Mouse (Mus musculus) liver, adult (tissue): Measurements from ENCODE around the gene Csde1.

Experiments used
- GATA4 ChIP-seq: IDR thresholded peaks from 2 replicates; pipeline ENCODE4 v1.6.1; 2014; ENCODE audit warnings: mild to moderate bottlenecking, low read length; ENCODE audit not compliant: insufficient replicate concordance

Gene Csde1

GRCm38 (mm10) chr3:103026174-103026573 is 5.9 kb downstream of the Csde1 start:
- no peak for TF ChIP-seq GATA4

- no peak for TF ChIP-seq GATA4
Observed at GRCm38 (mm10) chr3:103040285-103040684, 20.1 kb downstream of the Csde1 start.

GRCm38 (mm10) chr3:103040861-103041379 is 20.7 kb downstream of the Csde1 start:
- no peak for TF ChIP-seq GATA4

- no peak for TF ChIP-seq GATA4
Observed at GRCm38 (mm10) chr3:103056016-103056595, 35.9 kb downstream of the Csde1 start.

- TF ChIP-seq GATA4: no peak
Observed at GRCm38 (mm10) chr3:103057752-103058151, 37.5 kb downstream of the Csde1 start.

- TF ChIP-seq GATA4: no peak
Observed at GRCm38 (mm10) chr3:103058207-103059157, 38.3 kb downstream of the Csde1 start, which contains the start of gene Nras. Gene Nras (plus strand): TSS chr3:103058285.

- TF ChIP-seq GATA4: no peak
Observed at GRCm38 (mm10) chr3:103066927-103067326, 46.7 kb downstream of the Csde1 start.

- TF ChIP-seq GATA4: no peak
Observed at GRCm38 (mm10) chr3:103068971-103069370, 48.7 kb downstream of the Csde1 start.

- no peak for TF ChIP-seq GATA4
Observed at GRCm38 (mm10) chr3:103073771-103074170, 53.5 kb downstream of the Csde1 start, which contains the start of gene Ampd1. Gene Ampd1 (plus strand): TSS chr3:103074014.

GRCm38 (mm10) chr3:103075871-103076270 is 55.6 kb downstream of the Csde1 start:
- no peak for TF ChIP-seq GATA4

GRCm38 (mm10) chr3:103076476-103076875 is 56.2 kb downstream of the Csde1 start:
- TF ChIP-seq GATA4: no peak

- TF ChIP-seq GATA4: no peak
Observed at GRCm38 (mm10) chr3:103079301-103079700, 59.1 kb downstream of the Csde1 start.

- no peak for TF ChIP-seq GATA4
Observed at GRCm38 (mm10) chr3:103081051-103081450, 60.8 kb downstream of the Csde1 start.

GRCm38 (mm10) chr3:103081861-103082453 is 61.7 kb downstream of the Csde1 start:
- TF ChIP-seq GATA4: no peak

- TF ChIP-seq GATA4: no peak
Observed at GRCm38 (mm10) chr3:103082761-103083160, 62.5 kb downstream of the Csde1 start.
